Mouse (Mus musculus): ENCODE measurements around the gene Nav2. TPM values are rescaled to one million over a fixed set of nuclear protein-coding genes. Genes with fewer than 3 reads are reported as not detected.

The Nav2 gene
- polyA plus RNA-seq, 1 experiment, result 46.2 TPM

DNA sequence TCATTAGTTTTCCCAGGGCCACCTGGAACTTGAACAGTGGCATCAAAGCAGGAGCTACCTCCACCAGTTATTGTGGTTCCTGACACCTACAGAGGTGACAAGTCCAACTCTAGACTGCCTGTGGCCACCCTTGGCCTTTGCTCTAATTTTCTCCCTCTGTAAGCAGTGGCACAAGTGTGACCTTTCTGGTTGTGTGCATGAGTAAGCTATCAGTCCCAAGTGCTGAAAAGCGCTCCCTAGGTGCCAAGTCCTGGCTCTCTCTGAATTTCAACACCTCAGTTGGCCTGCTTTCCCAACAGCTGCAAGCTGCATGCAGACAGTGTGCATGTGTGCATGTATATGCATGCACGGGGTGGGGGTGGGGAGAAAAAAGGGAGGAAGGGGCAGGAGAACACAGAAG, 324.5 kb downstream of the Nav2 start:
- TF ChIP-seq CTCF (IDR thresholded peaks at IDR 0.05; ENCODE audit: borderline replicate concordance, control insufficient read depth, extremely low read depth, insufficient read depth, low read length, poor library complexity) (no peak), POLR2A (IDR thresholded peaks at IDR 0.05; ENCODE audit: control insufficient read depth, extremely low read depth, insufficient read depth, low read length, poor library complexity) (no peak)
- no peak overlapping the region for H3K4me3 ChIP-seq (ENCODE audit: control insufficient read depth, insufficient read depth, low read length)
- DNase-seq, result no peak
- 89% methylated on average over 2 of the region's 2 CpGs for WGBS
- H3K36me3 ChIP-seq (ENCODE audit: control insufficient read depth, insufficient read depth, low read length), result no peaks in the 10 kb centered on the region
- H3K27ac ChIP-seq (ENCODE audit: control insufficient read depth, insufficient read depth, low read length), result no peak overlapping the region
- H3K4me1 ChIP-seq (replicated peaks; ENCODE audit: control insufficient read depth, insufficient read depth, low read length), result no peaks in the 10 kb centered on the region
- no peaks in the 10 kb centered on the region for H3K27me3 ChIP-seq (ENCODE audit: control insufficient read depth, insufficient read depth, low read length)

DNA sequence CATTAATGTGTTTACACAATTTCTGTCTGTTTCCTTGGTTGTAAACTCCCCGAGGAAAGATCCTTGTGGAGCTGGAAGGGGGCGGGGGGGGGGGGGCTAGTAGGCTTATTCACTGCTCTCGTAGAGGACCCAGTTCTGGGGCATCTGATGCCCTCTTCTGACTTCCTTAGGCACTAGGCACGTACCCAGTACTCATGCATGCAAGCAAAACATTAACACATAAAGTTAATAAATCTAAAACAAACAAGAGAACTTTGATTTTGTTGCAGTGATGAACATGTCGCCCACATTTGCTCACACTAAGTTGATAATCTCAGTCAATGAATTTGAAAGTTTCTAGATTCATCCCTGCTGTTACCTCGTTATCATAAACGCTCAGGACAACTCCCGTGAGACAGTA, 325.8 kb downstream of the Nav2 start:
- DNase-seq, result no peak
- no peak overlapping the region for H3K27ac ChIP-seq (ENCODE audit: control insufficient read depth, insufficient read depth, low read length)
- 71% methylated on average over 8 of the region's 8 CpGs for WGBS
- H3K27me3 ChIP-seq (ENCODE audit: control insufficient read depth, insufficient read depth, low read length), result no peaks in the 10 kb centered on the region
- no peak overlapping the region for H3K4me3 ChIP-seq (ENCODE audit: control insufficient read depth, insufficient read depth, low read length)
- no peaks in the 10 kb centered on the region for H3K4me1 ChIP-seq (replicated peaks; ENCODE audit: control insufficient read depth, insufficient read depth, low read length)
- TF ChIP-seq POLR2A (IDR thresholded peaks at IDR 0.05; ENCODE audit: control insufficient read depth, extremely low read depth, insufficient read depth, low read length, poor library complexity), result no peak
- no peak for TF ChIP-seq CTCF (IDR thresholded peaks at IDR 0.05; ENCODE audit: borderline replicate concordance, control insufficient read depth, extremely low read depth, insufficient read depth, low read length, poor library complexity)
- no peaks in the 10 kb centered on the region for H3K36me3 ChIP-seq (ENCODE audit: control insufficient read depth, insufficient read depth, low read length)

- no peaks in the 10 kb centered on the region for H3K4me1 ChIP-seq (replicated peaks; ENCODE audit: control insufficient read depth, insufficient read depth, low read length)
- H3K4me3 ChIP-seq (ENCODE audit: control insufficient read depth, insufficient read depth, low read length), result no peak overlapping the region
- 87% methylated on average over 9 of the region's 9 CpGs for WGBS
- H3K27ac ChIP-seq (ENCODE audit: control insufficient read depth, insufficient read depth, low read length), result no peak overlapping the region
- H3K27me3 ChIP-seq (ENCODE audit: control insufficient read depth, insufficient read depth, low read length), result no peaks in the 10 kb centered on the region
- DNase-seq, result no peak
- no peaks in the 10 kb centered on the region for H3K36me3 ChIP-seq (ENCODE audit: control insufficient read depth, insufficient read depth, low read length)
- no peak for TF ChIP-seq POLR2A (IDR thresholded peaks at IDR 0.05; ENCODE audit: control insufficient read depth, extremely low read depth, insufficient read depth, low read length, poor library complexity)
- no peak for TF ChIP-seq CTCF (IDR thresholded peaks at IDR 0.05; ENCODE audit: borderline replicate concordance, control insufficient read depth, extremely low read depth, insufficient read depth, low read length, poor library complexity)
These were observed 326.8 kb downstream of the Nav2 start for GRCm38 (mm10) chr7:49235271-49235681.

DNA sequence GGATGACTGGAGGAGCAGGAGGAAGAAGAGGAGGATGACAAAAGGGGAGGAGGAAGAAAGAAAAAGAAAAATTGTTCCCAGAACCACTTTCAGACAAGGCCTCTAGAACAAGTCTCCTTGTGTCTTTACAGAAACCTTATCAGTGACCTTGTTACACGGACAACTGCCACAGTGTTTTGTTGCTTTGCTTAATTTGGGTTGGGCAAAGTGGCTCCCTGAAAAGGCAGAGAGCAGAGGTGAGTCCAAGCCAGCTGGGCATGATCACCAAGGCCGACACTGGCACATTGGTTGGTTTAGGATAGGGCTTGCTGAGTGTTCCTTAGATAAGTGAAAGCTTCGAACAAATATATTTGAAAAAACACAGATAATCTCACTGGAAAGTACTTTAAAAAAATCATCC, 327.3 kb downstream of the Nav2 start:
- no peak overlapping the region for H3K4me3 ChIP-seq (ENCODE audit: control insufficient read depth, insufficient read depth, low read length)
- no peaks in the 10 kb centered on the region for H3K36me3 ChIP-seq (ENCODE audit: control insufficient read depth, insufficient read depth, low read length)
- 82% methylated on average over 3 of the region's 3 CpGs for WGBS
- TF ChIP-seq POLR2A (IDR thresholded peaks at IDR 0.05; ENCODE audit: control insufficient read depth, extremely low read depth, insufficient read depth, low read length, poor library complexity) (no peak), CTCF (IDR thresholded peaks at IDR 0.05; ENCODE audit: borderline replicate concordance, control insufficient read depth, extremely low read depth, insufficient read depth, low read length, poor library complexity) (no peak)
- no peak for DNase-seq
- no peaks in the 10 kb centered on the region for H3K4me1 ChIP-seq (replicated peaks; ENCODE audit: control insufficient read depth, insufficient read depth, low read length)
- no peak overlapping the region for H3K27ac ChIP-seq (ENCODE audit: control insufficient read depth, insufficient read depth, low read length)
- no peaks in the 10 kb centered on the region for H3K27me3 ChIP-seq (ENCODE audit: control insufficient read depth, insufficient read depth, low read length)

GRCm38 (mm10) chr7:49240461-49240860, 331.9 kb downstream of the Nav2 start:
- Histone ChIP-seq H3K4me1 (replicated peaks; ENCODE audit: control insufficient read depth, insufficient read depth, low read length) (0 out of 2 replicates have a peak, but pooled peaks cover under 1% of the 10 kb centered on the region), H3K4me3 (ENCODE audit: control insufficient read depth, insufficient read depth, low read length) (no peak overlapping the region), H3K36me3 (ENCODE audit: control insufficient read depth, insufficient read depth, low read length) (no peaks in the 10 kb centered on the region), H3K27ac (ENCODE audit: control insufficient read depth, insufficient read depth, low read length) (no peak overlapping the region), H3K27me3 (ENCODE audit: control insufficient read depth, insufficient read depth, low read length) (no peaks in the 10 kb centered on the region; the same call in 1 of the 2 replicates)
- WGBS, result 19% methylated on average over 7 of the region's 7 CpGs
- no peak for DNase-seq
- no peak for TF ChIP-seq CTCF (IDR thresholded peaks at IDR 0.05; ENCODE audit: borderline replicate concordance, control insufficient read depth, extremely low read depth, insufficient read depth, low read length, poor library complexity)
- no peak for TF ChIP-seq POLR2A (IDR thresholded peaks at IDR 0.05; ENCODE audit: control insufficient read depth, extremely low read depth, insufficient read depth, low read length, poor library complexity)

DNA sequence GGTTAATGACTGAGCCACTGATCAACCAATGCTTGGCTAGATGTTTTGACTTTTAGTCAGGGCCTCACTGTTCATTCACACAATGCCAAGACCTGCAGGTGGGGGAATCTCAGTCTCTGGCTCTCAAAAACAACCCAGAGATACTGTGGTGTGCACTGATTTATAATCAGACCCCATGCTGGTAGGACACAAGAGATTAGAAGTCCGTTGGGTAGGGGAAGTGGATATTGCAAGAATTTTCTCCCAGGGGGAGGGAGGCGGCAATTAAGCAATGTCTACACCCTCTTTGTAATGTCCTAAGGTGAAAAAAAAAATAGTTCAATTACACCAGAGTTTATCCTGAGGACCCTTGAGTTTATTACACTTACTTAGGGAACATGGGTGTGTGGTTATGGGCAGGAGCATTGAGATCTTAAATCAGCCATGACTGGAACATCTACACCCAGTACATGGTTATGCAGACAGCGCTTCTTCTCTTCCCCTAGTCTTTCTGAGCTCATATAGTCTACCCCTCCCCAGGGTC, 332.8 kb downstream of the Nav2 start:
- TF ChIP-seq CTCF (IDR thresholded peaks at IDR 0.05; ENCODE audit: borderline replicate concordance, control insufficient read depth, extremely low read depth, insufficient read depth, low read length, poor library complexity) (no peak), POLR2A (IDR thresholded peaks at IDR 0.05; ENCODE audit: control insufficient read depth, extremely low read depth, insufficient read depth, low read length, poor library complexity) (no peak)
- peaks cover 6% of the 10 kb centered on the region for H3K4me1 ChIP-seq (replicated peaks; ENCODE audit: control insufficient read depth, insufficient read depth, low read length)
- H3K27me3 ChIP-seq (ENCODE audit: control insufficient read depth, insufficient read depth, low read length), result no peaks in the 10 kb centered on the region; the same call in 1 of the 2 replicates
- no peaks in the 10 kb centered on the region for H3K36me3 ChIP-seq (ENCODE audit: control insufficient read depth, insufficient read depth, low read length)
- H3K4me3 ChIP-seq (ENCODE audit: control insufficient read depth, insufficient read depth, low read length), result no peak overlapping the region
- no peak overlapping the region for H3K27ac ChIP-seq (ENCODE audit: control insufficient read depth, insufficient read depth, low read length)
- no peak for DNase-seq
- WGBS, result 78% methylated on average over 3 of the region's 3 CpGs

GRCm38 (mm10) chr7:49242261-49242660, 333.7 kb downstream of the Nav2 start:
- no peaks in the 10 kb centered on the region for H3K36me3 ChIP-seq (ENCODE audit: control insufficient read depth, insufficient read depth, low read length)
- H3K27me3 ChIP-seq (ENCODE audit: control insufficient read depth, insufficient read depth, low read length), result peaks cover 4% of the 10 kb centered on the region; the same call in 1 of the 2 replicates
- peaks cover 14% of the 10 kb centered on the region for H3K4me1 ChIP-seq (replicated peaks; ENCODE audit: control insufficient read depth, insufficient read depth, low read length)
- 83% methylated on average over 5 of the region's 5 CpGs for WGBS
- TF ChIP-seq POLR2A (IDR thresholded peaks at IDR 0.05; ENCODE audit: control insufficient read depth, extremely low read depth, insufficient read depth, low read length, poor library complexity) (no peak), CTCF (IDR thresholded peaks at IDR 0.05; ENCODE audit: borderline replicate concordance, control insufficient read depth, extremely low read depth, insufficient read depth, low read length, poor library complexity) (no peak)
- no peak overlapping the region for H3K27ac ChIP-seq (ENCODE audit: control insufficient read depth, insufficient read depth, low read length)
- no peak for DNase-seq
- no peak overlapping the region for H3K4me3 ChIP-seq (ENCODE audit: control insufficient read depth, insufficient read depth, low read length)
